Mouse (Mus musculus) E14TG2a.4 (cell line): ENCODE measurements at regions not wholly inside any gene's neighbourhood (a gene's known extent, or its start where the extent isn't known, plus 50 kb on each side); places are given as distances from the start of the nearest gene placed in this dataset.

Source experiments
- CTCF ChIP-seq: conservative IDR thresholded peaks from 2 replicates; pipeline ENCODE4 v1.5.1; 2014; ENCODE audit warnings: low read length
- NANOG ChIP-seq: IDR thresholded peaks from 2 replicates; pipeline ENCODE4 v1.6.1; 2014; ENCODE audit warnings: borderline replicate concordance, low read length, mixed read lengths
- POU5F1 ChIP-seq: IDR thresholded peaks from 2 replicates; pipeline ENCODE4 v1.6.1; 2014; ENCODE audit warnings: low read length, borderline replicate concordance

GRCm38 (mm10) chr14:48052405-48052804 is 68.2 kb upstream of the Peli2 start:
- TF ChIP-seq CTCF = no peak
- no peak for TF ChIP-seq NANOG
- TF ChIP-seq POU5F1 = no peak
